Mouse (Mus musculus): ENCODE results near the gene Fsd2.

Gene Fsd2

DNA sequence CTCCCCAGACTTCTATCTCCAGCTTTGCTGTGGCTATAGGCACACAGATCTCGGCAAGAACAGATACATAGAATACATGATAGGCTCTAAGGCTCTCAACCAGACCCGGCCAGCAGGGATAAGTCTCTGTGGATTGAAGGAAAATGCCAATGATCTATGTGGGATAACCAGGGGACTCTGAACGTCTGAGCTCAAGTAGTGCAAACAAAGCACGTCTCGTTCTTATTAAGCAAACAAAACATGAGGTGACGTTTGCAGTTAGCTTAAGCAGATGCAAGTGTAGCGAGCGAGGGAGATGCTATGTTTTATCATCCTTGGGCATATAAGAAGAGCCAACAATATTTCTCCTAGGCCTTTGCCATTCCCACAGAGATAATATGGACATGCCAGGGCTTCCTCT lies 23.8 kb downstream of the Fsd2 start:
- DNase-seq (ENCODE audit: low spot score in 2 of 2): no peak

- DNase-seq (ENCODE audit: low spot score in 2 of 2): peak; percentile 88 to 91
Measured at GRCm38 (mm10) chr7:81541924-81542524, 24.7 kb downstream of the Fsd2 start.

DNA sequence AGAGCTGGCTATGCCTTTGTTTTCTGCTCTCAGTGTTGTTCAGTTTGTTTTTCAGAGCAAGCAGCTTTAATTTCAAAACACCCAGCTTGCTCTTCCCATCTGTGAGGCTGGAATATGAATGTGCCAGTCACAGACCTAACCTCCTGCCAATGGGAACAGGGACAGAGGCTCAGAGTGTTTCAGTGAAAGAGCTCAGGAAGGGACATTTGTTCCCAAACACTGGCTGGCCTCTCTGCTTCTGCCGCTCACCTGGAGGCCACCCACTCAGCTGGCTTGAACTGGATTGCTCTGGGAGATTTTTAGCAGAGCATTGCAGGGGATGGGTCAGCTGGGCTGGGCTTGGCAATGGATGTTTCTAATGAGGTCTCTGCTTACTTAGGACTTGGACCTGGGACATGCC lies 25.7 kb downstream of the Fsd2 start:
- peak; percentile 47 to 55 for DNase-seq (ENCODE audit: low spot score in 2 of 2)

DNA sequence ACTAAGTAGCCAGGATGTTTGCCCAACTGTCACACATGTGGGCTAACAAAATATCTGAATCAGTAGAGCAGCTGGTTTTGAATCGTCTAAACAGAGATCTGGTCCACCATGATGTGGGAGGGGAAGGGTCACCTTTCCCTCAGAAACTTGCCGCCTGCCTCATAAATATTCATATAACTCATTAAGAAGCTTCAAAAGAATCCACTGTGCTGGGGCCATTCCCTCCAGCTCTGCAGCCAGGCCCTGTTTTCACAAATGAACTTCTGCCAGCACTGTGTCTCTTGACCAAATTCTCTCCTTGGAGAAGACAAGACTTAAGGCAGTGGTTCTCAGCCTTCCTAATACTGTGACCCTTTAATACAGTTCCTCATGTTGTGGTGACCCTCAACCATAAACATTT lies 27.2 kb downstream of the Fsd2 start:
- DNase-seq (ENCODE audit: low spot score in 2 of 2): peak; percentile 58 to 64

DNA sequence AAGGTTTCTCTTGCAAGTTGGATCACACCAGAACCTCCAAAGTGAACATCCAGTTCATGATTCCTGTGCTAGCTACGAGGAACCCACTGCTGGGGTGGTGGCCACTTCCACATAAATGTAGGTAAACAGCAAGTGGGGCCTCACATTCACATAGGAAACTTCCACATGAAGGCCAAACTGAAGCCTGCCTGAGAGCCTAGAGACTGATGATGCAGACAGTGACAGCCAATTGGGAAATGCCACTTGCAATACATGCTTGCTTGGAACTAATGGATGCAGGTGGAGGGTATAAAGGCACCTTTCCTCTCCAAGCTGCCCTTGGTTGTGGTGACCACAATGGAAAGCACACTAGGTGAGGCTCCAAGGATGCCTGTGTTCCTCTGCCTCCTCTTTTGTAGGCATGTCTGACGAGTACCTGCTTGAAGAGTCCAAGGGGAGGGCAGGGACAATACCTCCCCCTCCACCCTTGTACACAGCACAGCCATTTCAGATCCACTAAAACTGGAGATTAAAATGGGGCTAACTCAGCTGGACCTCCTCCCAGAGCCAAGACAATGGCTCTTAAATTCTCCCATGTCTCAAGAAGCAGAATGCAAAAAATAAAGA lies 28.6 kb downstream of the Fsd2 start:
- DNase-seq (ENCODE audit: low spot score in 2 of 2): peak; percentile 54 to 63

- no peak for DNase-seq (ENCODE audit: low spot score in 2 of 2)
Measured at GRCm38 (mm10) chr7:81536478-81536877, 30.3 kb downstream of the Fsd2 start.

DNA sequence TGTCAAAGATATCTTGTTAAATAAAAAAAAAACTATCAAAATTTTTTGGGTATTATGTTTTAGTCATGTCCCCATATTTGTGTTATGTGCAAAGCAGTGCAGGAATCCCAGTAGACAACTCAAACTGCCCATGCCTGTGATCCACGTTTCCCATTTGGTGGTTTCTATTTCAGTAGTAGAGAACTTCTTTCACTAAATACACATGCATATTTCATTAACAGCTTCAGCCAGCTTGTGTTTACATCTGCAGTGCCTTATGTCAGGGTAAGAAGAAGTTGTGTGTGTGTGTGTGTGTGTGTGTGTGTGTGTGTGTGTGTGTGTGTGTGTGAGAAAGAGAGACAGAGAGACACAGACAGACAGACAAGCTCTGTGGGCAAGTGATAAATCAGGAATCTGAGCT lies 35.3 kb downstream of the Fsd2 start:
- DNase-seq (ENCODE audit: low spot score in 2 of 2): no peak

DNA sequence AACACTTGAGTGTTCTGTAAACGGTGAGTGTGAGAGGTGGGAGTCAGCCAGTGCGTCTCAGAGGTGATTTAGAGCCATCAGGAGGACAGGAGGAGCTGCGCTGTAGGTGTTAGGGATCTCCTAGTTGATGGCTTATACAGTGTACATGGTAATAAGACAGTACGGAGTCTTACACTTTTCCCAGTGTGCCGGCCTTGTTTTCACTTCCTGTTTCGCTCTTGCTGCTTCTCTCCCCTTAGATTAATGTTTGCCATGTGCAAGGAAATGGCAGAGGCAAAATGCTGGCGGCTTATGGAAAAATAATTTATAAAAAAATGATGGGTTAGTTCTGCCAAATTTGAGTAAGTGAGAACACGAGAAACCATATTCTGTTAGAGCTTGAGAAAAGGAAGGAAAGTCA lies 37.8 kb downstream of the Fsd2 start:
- DNase-seq (ENCODE audit: low spot score in 2 of 2): no peak

DNA sequence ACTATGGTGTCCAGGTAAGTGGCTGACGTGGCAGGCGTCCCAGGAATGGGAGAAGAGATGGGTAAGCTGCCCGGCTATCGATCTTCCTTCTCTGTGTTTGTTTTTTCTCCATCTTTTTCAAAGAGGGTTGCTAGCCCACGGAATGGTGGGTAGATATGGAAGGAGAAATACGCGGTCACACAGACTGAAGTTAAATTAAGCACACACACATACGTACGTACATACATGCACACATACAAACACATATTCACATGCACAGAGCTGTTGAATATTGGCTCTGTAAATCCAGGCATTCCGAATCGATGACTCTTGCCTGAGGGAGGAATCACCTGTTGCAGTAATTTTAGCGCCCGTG lies 43.1 kb downstream of the Fsd2 start:
- DNase-seq (ENCODE audit: low spot score in 2 of 2): no peak

DNA sequence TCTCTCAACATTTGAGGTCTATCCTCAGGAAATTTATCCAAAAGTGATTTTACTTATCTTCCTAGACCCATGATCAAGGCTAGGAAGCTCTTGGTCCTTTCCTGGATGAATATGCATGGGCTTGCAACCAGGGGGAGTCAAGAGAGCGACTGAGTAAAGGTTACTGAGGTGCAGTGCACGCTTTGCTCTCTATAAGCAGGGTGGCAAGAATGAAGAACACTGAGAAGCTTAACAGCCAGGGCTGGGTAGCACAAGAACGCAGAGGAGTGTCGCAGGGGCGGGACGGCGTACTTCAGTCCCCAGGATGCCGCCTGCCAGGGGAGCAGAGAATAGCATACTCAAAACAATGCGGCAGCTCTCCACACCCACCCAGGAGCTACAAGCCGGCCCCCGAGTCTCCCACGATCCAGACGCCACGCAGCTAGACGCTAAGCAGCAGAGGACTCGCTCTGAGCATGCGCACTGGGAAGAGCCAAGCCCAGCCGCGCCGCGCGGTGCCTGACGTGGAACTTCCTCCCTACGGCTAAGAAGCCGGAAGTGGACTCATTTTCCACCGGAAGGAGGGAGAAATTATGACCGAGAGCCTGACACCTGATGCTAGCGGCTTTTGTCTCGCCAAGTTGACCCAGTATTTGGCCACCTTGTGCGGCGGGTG lies 43.6 kb downstream of the Fsd2 start:
- peak; percentile 95 for DNase-seq (ENCODE audit: low spot score in 2 of 2)

DNA sequence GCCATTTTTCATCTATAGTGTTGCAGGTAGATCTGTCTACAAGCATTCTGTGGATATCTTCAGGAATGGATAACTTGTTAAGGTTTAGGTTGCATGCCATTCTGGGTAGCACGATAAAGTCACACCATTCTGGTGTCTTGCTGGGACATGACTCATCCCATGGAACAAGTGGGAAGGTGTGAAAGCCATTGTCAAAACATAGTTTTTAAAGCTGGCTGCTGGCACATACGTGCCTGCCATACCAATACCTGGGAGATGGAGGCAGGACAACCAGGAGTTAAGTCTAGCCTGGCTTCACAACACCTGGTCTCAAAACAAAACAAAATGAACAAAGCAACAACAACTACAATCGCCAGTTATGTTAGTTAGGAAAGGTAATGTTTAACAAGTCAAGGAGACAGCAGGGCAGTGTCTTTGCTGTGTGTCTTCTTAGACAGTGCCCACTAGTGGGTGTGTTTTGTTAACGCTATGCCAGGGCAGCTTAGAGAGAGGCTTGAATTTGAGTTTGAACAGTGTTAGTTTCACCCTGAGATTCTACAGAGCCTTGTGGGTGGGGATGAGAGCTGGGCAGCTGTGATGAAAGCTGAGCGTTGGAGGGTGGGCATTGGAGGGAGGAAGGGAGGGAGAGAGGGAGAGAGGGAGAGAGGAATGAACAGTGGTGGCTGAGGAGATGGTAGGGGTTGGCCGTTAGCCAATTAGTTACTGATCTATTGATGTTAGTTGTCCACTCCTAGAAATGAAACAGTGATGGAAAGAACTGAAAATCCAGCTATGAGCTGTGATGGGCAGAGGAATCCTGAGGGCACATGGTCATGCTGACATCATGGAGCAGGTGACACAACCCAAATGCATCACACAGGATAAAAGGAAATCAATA lies 50.4 kb downstream of the Fsd2 start:
- DNase-seq (ENCODE audit: low spot score in 2 of 2): no peak

DNA sequence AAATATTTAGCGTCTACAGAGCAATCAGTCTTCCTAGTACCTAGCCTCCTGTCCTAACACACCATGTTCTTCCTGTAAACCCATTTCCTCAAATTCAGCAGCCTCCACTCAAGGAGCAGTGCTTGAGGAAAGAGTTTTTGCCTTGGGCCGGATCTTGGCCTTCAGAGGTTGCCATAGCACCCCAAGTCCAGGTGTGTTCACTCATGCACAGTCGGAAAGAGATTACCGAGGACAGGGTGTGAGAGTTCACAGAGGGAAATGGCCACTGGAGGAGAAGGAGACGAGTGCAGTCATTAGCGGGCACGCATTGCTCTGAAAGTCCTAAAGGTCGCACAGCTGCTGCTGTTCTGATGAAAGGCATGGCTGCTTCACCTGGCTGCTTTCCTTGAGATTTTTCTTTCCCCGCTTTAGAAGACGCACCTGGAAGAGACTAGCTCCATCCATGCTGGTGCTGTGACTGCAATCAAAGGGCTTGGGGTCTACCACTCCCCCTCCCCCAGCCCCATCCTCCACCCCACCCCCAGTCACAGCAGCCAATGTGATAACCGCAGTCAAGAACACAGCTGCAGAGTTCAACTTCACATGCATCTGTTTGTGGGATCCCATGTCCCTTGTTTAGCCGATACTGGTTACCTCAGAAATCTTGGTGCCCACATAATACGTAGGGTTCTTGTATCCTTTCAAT lies 51.7 kb downstream of the Fsd2 start:
- DNase-seq (ENCODE audit: low spot score in 2 of 2): no peak

GRCm38 (mm10) chr7:81501050-81501449 lies 65.7 kb downstream of the Fsd2 start:
- no peak for DNase-seq (ENCODE audit: low spot score in 2 of 2)

DNA sequence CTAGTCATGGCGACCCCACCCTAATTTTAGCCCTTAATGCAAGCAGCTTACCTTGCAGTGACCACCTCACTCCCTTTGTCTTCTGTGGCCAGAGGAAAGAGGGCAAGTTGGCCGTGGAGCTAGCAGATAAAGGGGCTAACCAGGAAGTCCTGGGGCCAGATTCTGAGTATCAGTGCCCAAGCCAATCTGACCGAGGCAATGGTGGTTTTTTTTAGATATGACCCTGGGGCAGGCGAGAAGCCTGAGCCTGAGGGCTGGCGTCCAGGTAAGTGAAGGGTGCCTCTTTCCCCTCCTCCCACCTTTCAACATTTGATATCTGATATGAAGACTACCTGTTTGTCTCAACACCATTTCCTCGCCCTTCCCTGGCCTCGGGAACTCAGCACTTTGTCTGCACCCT lies 68.6 kb downstream of the Fsd2 start, which contains the start of gene BC048679:
Gene BC048679, minus strand, starts transcription at position 101 of the 400 bp plus-strand sequence.
- no peak for DNase-seq (ENCODE audit: low spot score in 2 of 2)

- DNase-seq (ENCODE audit: low spot score in 2 of 2): no peak
Measured at GRCm38 (mm10) chr7:81497171-81497570, 69.6 kb downstream of the Fsd2 start.

- peak; percentile 82 to 85 for DNase-seq (ENCODE audit: low spot score in 2 of 2)
Measured at GRCm38 (mm10) chr7:81493331-81494021, 73.3 kb downstream of the Fsd2 start, which contains the start of gene Ap3b2. Gene Ap3b2, minus strand, starts transcription at chr7:81493925.

GRCm38 (mm10) chr7:81492628-81493027 lies 74.1 kb downstream of the Fsd2 start:
- peak in 1 of 2 experiments; percentile 24 for DNase-seq (ENCODE audit: low spot score in 2 of 2)

- peak in 1 of 2 experiments; percentile 22 for DNase-seq (ENCODE audit: low spot score in 2 of 2)
Measured at GRCm38 (mm10) chr7:81489649-81490048, 77.1 kb downstream of the Fsd2 start.

All from right cerebral cortex, postnatal 10 days (tissue).